Mouse (Mus musculus): ENCODE data around the gene Fan1. TPM values are rescaled to one million over a fixed set of nuclear protein-coding genes. Genes with fewer than 3 reads are reported as not detected.
A peak's percentile ranks its signal among the peaks of the same experiment; 100 is the strongest.

The Fan1 gene
- total and polyA plus RNA-seq, 3 experiments = 2.9 to 3.6 TPM; not detected in 1

DNA sequence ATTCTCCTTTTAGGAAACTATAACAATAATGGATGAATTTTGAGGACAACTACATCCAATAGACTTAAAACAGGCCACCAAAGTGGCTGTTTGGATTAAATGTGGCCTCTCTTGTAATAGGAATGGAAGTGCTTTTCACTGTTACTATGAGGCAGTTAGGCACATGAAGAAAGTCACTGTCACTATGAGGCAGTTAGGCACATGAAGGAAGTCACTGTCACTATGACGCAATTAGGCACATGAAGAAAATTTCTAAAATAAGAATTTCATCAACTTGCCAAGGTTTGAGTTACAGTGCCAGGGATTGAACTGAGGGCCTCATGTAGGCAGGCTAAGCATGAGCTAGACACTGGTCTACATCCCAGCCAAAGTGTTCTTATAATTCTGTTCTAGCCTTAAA lies 26.8 kb upstream of the Fan1 start:
- Histone ChIP-seq H3K9ac (ENCODE audit: control insufficient read depth, low read depth, low read length, poor library complexity, severe bottlenecking) (no peak overlapping the region), H3K4me3 (ENCODE audit: control insufficient read depth in 1 of 2, insufficient read depth in 1 of 2, low read depth in 2 of 2, low read length in 2 of 2) (no peak overlapping the region), H3K27ac (ENCODE audit: control insufficient read depth, low read depth, low read length) (no peak overlapping the region), H3K9me3 (replicated peaks; ENCODE audit: insufficient read depth, low read length) (no peaks in the 10 kb centered on the region), H3K79me2 (ENCODE audit: control insufficient read depth, insufficient read depth, low read length, poor library complexity) (no peaks in the 10 kb centered on the region), H3K27me3 (ENCODE audit: control insufficient read depth in 1 of 2, insufficient read depth in 2 of 2, low read length in 2 of 2) (no peaks in the 10 kb centered on the region), H3K4me1 (ENCODE audit: control insufficient read depth in 1 of 2, insufficient read depth in 2 of 2, low read length in 2 of 2) (no peaks in the 10 kb centered on the region), H3K36me3 (ENCODE audit: control insufficient read depth in 1 of 2, insufficient read depth in 2 of 2, low read length in 2 of 2) (no peaks in the 10 kb centered on the region)
- TF ChIP-seq E2F4 (IDR thresholded peaks at IDR 0.05; ENCODE audit: borderline replicate concordance, low read depth, low read length) = no peak
- no peak for TF ChIP-seq NRF1 (IDR thresholded peaks at IDR 0.05; ENCODE audit: insufficient read depth, low read depth, low read length, poor library complexity, severe bottlenecking)
- TF ChIP-seq JUND (IDR thresholded peaks at IDR 0.05; ENCODE audit: low read depth, low read length) = no peak
- no peak for DNase-seq (ENCODE audit: low read depth, low spot score)

DNA sequence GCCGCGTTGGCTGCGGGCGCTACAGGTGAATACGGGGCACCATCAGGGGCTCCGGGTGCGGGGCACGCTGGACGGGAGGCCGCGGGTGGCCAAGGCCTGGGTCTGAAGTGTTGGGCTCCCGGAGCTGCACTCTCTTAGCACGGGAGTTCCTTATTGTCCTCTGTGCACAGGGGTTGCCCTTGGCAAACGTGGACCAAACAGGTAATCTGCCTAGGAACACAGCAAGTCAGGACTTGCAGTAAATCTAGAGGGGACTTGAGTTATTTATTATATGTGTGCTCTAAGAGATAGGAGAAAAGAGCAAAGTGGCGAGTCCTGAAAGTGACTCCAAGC lies 18.9 kb upstream of the Fan1 start:
- Histone ChIP-seq H3K9me3 (replicated peaks; ENCODE audit: insufficient read depth, low read length) (no peaks in the 10 kb centered on the region), H3K27me3 (ENCODE audit: control insufficient read depth in 1 of 2, insufficient read depth in 2 of 2, low read length in 2 of 2) (no peaks in the 10 kb centered on the region), H3K9ac (ENCODE audit: control insufficient read depth, low read depth, low read length, poor library complexity, severe bottlenecking) (peak overlapping the region; percentile 70), H3K36me3 (ENCODE audit: control insufficient read depth in 1 of 2, insufficient read depth in 2 of 2, low read length in 2 of 2) (peaks cover 11 to 21% of the 10 kb centered on the region in 2 experiments), H3K27ac (ENCODE audit: control insufficient read depth, low read depth, low read length) (no peak overlapping the region), H3K4me3 (ENCODE audit: control insufficient read depth in 1 of 2, insufficient read depth in 1 of 2, low read depth in 2 of 2, low read length in 2 of 2) (peak overlapping the region; percentile 64 to 69), H3K4me1 (ENCODE audit: control insufficient read depth in 1 of 2, insufficient read depth in 2 of 2, low read length in 2 of 2) (peaks cover 3 to 4% of the 10 kb centered on the region in 2 experiments), H3K79me2 (ENCODE audit: control insufficient read depth, insufficient read depth, low read length, poor library complexity) (peaks cover 25% of the 10 kb centered on the region)
- TF ChIP-seq HCFC1 (IDR thresholded peaks at IDR 0.05; ENCODE audit: low read depth, low read length) = no peak
- no peak for TF ChIP-seq ELF1 (IDR thresholded peaks at IDR 0.05; ENCODE audit: low read depth, low read length)
- no peak; the same call in 1 of the 2 replicates for TF ChIP-seq SIN3A (IDR thresholded peaks at IDR 0.05; ENCODE audit: low read length)
- 0 out of 2 replicates have a peak, but pooled peaks have one; percentile 13 for TF ChIP-seq MYC (IDR thresholded peaks at IDR 0.05; ENCODE audit: low read depth, low read length)
- TF ChIP-seq JUND (IDR thresholded peaks at IDR 0.05; ENCODE audit: low read depth, low read length) = no peak
- no peak for TF ChIP-seq CTCF (IDR thresholded peaks at IDR 0.05 in 2 of 3, conservative IDR thresholded peaks at IDR 0.05 in 1 of 3; ENCODE audit: control insufficient read depth in 1 of 3, insufficient read depth in 1 of 3, low read depth in 2 of 3, low read length in 3 of 3, poor library complexity in 1 of 3, severe bottlenecking in 1 of 3)
- DNase-seq (ENCODE audit: low read depth, low spot score) = no peak

DNA sequence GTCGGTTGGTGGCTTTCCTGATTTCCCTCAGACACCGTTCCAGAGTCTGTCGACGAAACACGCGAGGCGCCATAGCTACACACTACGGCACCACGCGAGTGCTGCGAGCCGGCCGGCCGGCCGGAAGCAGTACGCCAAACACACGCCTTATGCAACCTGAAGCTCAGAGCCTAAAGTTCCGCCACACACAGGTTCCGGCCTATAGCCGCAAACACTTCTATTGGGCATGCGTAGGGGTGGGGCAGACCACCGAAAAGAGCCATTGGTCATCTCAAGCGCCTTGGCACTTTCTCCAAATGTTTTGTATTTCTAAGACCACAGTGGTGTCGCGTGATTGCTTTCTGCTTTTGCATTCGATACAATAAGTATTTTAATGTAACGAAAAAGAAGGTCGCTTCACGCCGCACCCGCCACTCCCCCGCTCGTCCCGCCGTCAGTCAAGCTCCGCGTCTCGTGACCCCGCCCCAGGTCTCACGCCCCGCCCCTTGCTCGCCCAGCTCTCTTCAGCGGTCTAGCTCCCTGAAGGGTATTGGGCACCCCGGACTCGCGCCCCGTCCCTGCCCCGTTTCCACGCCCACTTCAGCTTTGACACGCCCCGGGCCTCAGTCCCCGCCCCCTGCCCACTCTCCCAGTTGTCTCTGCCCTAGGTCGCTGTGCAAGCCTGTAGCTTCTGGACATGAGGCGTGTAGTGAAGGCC lies 18.4 kb upstream of the Fan1 start, which contains the start of the genes Mphosph10 and Mcee:
Gene Mphosph10 (minus strand): TSS at position 147 of the 697 bp plus-strand sequence.
Gene Mcee (plus strand): TSS at position 486 of the 697 bp plus-strand sequence.
- DNase-seq (ENCODE audit: low read depth, low spot score) = peak; percentile 97
- no peaks in the 10 kb centered on the region for H3K9me3 ChIP-seq (replicated peaks; ENCODE audit: insufficient read depth, low read length)
- H3K9ac ChIP-seq (ENCODE audit: control insufficient read depth, low read depth, low read length, poor library complexity, severe bottlenecking) = peak within 1 kb of the TSS; percentile 94
- H3K4me1 ChIP-seq (ENCODE audit: control insufficient read depth in 1 of 2, insufficient read depth in 2 of 2, low read length in 2 of 2) = peaks cover 3 to 4% of the 10 kb centered on the region in 2 experiments
- no peaks in the 10 kb centered on the region for H3K27me3 ChIP-seq (ENCODE audit: control insufficient read depth in 1 of 2, insufficient read depth in 2 of 2, low read length in 2 of 2)
- peaks cover 25% of the 10 kb centered on the region for H3K79me2 ChIP-seq (ENCODE audit: control insufficient read depth, insufficient read depth, low read length, poor library complexity)
- peak within 1 kb of the TSS; percentile 93 to 95 for H3K4me3 ChIP-seq (ENCODE audit: control insufficient read depth in 1 of 2, insufficient read depth in 1 of 2, low read depth in 2 of 2, low read length in 2 of 2)
- H3K36me3 ChIP-seq (ENCODE audit: control insufficient read depth in 1 of 2, insufficient read depth in 2 of 2, low read length in 2 of 2) = peaks cover 16 to 21% of the 10 kb centered on the region in 2 experiments
- peak within 1 kb of the TSS; percentile 68 for H3K27ac ChIP-seq (ENCODE audit: control insufficient read depth, low read depth, low read length)
- TF ChIP-seq NELFE (IDR thresholded peaks at IDR 0.05; ENCODE audit: low read depth, low read length) = peak; percentile 94
- no peak for TF ChIP-seq MAZ (IDR thresholded peaks at IDR 0.05; ENCODE audit: low read depth, low read length)
- TF ChIP-seq POLR2AphosphoS2 (IDR thresholded peaks at IDR 0.05; ENCODE audit: low read length) = peak; percentile 92
- TF ChIP-seq BHLHE40 (IDR thresholded peaks at IDR 0.05; ENCODE audit: borderline replicate concordance, low read depth, low read length) = no peak
- no peak for TF ChIP-seq ZKSCAN1 (IDR thresholded peaks at IDR 0.05; ENCODE audit: low read depth, low read length)
- TF ChIP-seq MAFK (IDR thresholded peaks at IDR 0.05; ENCODE audit: borderline replicate concordance, low read depth, low read length) = no peak
- TF ChIP-seq KAT2A (conservative IDR thresholded peaks at IDR 0.05; ENCODE audit: low read depth, low read length) = peak; percentile 61; the same call in 1 of the 2 replicates
- TF ChIP-seq ZC3H11A (IDR thresholded peaks at IDR 0.05; ENCODE audit: low read depth, low read length) = no peak
- TF ChIP-seq CTCF (IDR thresholded peaks at IDR 0.05 in 2 of 3, conservative IDR thresholded peaks at IDR 0.05 in 1 of 3; ENCODE audit: control insufficient read depth in 1 of 3, insufficient read depth in 1 of 3, low read depth in 2 of 3, low read length in 3 of 3, poor library complexity in 1 of 3, severe bottlenecking in 1 of 3) = no peak
- TF ChIP-seq TBP (IDR thresholded peaks at IDR 0.05; ENCODE audit: low read depth, low read length) = peak; percentile 95
- peak; percentile 97 for TF ChIP-seq MXI1 (IDR thresholded peaks at IDR 0.05; ENCODE audit: low read depth, low read length)
- no peak for TF ChIP-seq USF2 (IDR thresholded peaks at IDR 0.05; ENCODE audit: borderline replicate concordance in 1 of 2, insufficient read depth in 1 of 2, low read depth in 1 of 2, low read length in 2 of 2)
- peak; percentile 87 for TF ChIP-seq POLR2A (IDR thresholded peaks at IDR 0.05; ENCODE audit: control insufficient read depth in 1 of 2, insufficient read depth in 1 of 2, low read depth in 1 of 2, low read length in 2 of 2, poor library complexity in 1 of 2)
- peak; percentile 54; the same call in 1 of the 2 replicates for TF ChIP-seq ELF1 (IDR thresholded peaks at IDR 0.05; ENCODE audit: low read depth, low read length)
- no peak for TF ChIP-seq TAL1 (IDR thresholded peaks at IDR 0.05; ENCODE audit: low read length)
- no peak; a peak in 1 of 4 replicates for TF ChIP-seq EP300 (IDR thresholded peaks at IDR 0.05; ENCODE audit: low read depth in 1 of 2, low read length in 2 of 2)
- no peak for TF ChIP-seq E2F4 (IDR thresholded peaks at IDR 0.05; ENCODE audit: borderline replicate concordance, low read depth, low read length)
- TF ChIP-seq RAD21 (IDR thresholded peaks at IDR 0.05; ENCODE audit: low read depth, low read length) = no peak
- peak; percentile 94 for TF ChIP-seq MAX (IDR thresholded peaks at IDR 0.05; ENCODE audit: low read length)
